Mouse (Mus musculus) heart, embryonic 10.5 days (tissue): ENCODE data around the gene Ankrd11. TPM values are rescaled to one million over a fixed set of nuclear protein-coding genes. Genes with fewer than 3 reads are reported as not detected.

Experiments
- DNase-seq: peaks from one replicate; pipeline ENCODE4 v3.0.0-alpha.2; 2017; ENCODE audit warnings: low spot score
- H3K27ac ChIP-seq: fragments of 300-500 bp; sonication (generic); 2 replicates; pipeline ENCODE4 v1.5.1; 2016; ENCODE audit warnings: mild to moderate bottlenecking
- H3K27me3 ChIP-seq: fragments of 300-500 bp; sonication (generic); 2 replicates; pipeline ENCODE4 v1.6.1; 2016; ENCODE audit warnings: mild to moderate bottlenecking; ENCODE audit not compliant: poor library complexity, insufficient read depth, severe bottlenecking
- H3K36me3 ChIP-seq: fragments of 300-500 bp; sonication (generic); 2 replicates; pipeline ENCODE4 v1.6.1; 2016; ENCODE audit warnings: mild to moderate bottlenecking, moderate library complexity
- H3K4me1 ChIP-seq: fragments of 300-500 bp; sonication (generic); 2 replicates; pipeline ENCODE4 v1.6.1; 2016; ENCODE audit warnings: mild to moderate bottlenecking
- H3K4me3 ChIP-seq: fragments of 300-500 bp; sonication (generic); 2 replicates; pipeline ENCODE4 v1.5.1; 2016; ENCODE audit warnings: mild to moderate bottlenecking, moderate library complexity
- H3K9me3 ChIP-seq: fragments of 300-500 bp; sonication (generic); 2 replicates; pipeline ENCODE4 v1.6.1; 2016; ENCODE audit warnings: mild to moderate bottlenecking, moderate library complexity
- WGBS: fragments of 180-500 bp; shearing (Covaris S2); methylation state at CpG from one replicate; pipeline ENCODE4 v1.1.7; 2016; 5-methylcytosine and 5-hydroxymethylcytosine counted together
- polyA plus RNA-seq: library from polyadenylated mRNA; unstranded; fragments of >200 nt; fragmentation: Nextera tagmentation; extraction: Ambion mirVana; gene quantifications from 2 replicates; pipeline ENCODE4 v1.2.1, GENCODE M21; 2016

Gene Ankrd11
- polyA plus RNA-seq, 1 experiment from 2014 or later = 32.9 TPM

DNA sequence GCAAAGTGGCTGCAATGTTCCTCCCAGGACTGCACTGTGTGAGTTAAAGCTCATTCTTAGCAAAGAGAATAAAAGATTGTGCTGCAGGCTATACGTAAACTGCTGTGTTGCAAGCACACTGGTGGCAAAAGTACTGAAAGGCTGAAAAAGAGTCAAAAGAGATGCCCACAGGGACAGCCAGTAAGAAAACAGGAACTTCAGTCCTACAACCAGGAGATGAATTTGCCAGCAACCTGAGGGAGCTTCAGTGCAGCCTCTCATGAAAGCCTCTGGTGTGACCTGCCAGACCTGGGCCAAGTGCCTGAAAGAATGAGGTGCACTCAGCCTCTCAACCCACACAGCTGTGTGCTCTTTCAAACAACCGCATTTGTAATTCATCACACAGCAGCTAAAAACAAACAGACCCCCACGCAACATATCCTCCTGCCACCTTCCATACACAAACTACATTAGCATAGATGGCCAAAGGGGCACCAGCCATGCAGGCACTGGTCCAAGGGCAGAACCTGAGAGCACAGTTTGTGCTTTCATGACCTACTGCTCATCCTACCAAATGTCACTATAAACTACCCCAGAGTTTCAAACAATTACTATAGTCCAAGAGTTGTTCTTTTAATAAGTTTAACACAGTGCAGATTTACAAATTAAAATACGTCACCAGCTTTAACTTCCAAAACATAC, 23.5 kb downstream of the Ankrd11 start:
- H3K27ac ChIP-seq = no peak overlapping the region
- DNase-seq = no peak
- peaks cover 4% of the 10 kb centered on the region; the same call in 1 of the 2 replicates for H3K36me3 ChIP-seq
- no peaks in the 10 kb centered on the region for H3K9me3 ChIP-seq
- no peaks in the 10 kb centered on the region for H3K27me3 ChIP-seq
- WGBS = 81% methylated on average over 4 of the region's 4 CpGs
- peaks cover 61% of the 10 kb centered on the region for H3K4me1 ChIP-seq
- no peak overlapping the region for H3K4me3 ChIP-seq

DNA sequence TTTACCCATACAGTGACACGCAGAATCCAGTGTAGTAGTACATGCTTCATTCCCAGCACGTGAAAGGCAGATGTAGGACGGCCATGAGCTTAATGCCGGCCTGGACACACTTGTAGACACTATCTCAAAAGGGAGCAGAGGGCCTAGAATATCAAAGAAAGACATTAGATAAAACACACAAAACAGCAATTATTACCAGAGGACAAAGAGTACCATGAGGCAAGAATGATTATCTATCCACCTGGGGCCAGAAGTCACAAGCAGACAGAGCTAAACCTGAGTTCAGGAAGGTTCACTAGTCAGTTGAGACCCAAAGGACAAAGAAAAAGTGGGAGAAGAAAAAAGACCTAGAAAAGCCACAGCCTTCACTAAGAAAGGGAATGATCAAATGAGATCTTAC, 24.9 kb downstream of the Ankrd11 start:
- H3K4me3 ChIP-seq = no peak overlapping the region
- no peak for DNase-seq
- H3K36me3 ChIP-seq = peaks cover 4% of the 10 kb centered on the region; the same call in 1 of the 2 replicates
- no peaks in the 10 kb centered on the region for H3K27me3 ChIP-seq
- H3K27ac ChIP-seq = no peak overlapping the region
- no peaks in the 10 kb centered on the region for H3K9me3 ChIP-seq
- WGBS = 90% methylated on average over 4 of the region's 4 CpGs
- H3K4me1 ChIP-seq = peaks cover 56% of the 10 kb centered on the region

DNA sequence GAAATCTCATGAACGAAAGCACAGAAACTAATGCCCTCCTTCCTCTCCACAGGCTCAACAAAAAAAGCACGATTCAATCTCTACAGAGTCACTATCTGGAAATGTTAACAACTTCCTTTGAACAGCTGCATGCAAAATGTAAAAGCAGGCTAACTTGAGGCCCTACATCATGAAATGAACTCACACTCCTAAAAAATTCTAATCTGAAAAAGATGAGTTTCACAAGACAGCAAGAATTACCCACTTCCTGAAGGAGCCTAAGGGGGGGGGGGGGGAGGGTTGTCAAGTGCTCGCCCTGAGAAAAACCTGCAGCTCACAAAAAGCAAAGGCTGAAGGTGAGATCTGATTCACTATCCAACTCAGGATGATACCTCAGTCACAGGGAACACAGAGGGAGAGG, 27.0 kb downstream of the Ankrd11 start:
- 66% methylated on average over 3 of the region's 3 CpGs for WGBS
- H3K4me1 ChIP-seq = peaks cover 43% of the 10 kb centered on the region
- peaks cover 4% of the 10 kb centered on the region; the same call in 1 of the 2 replicates for H3K36me3 ChIP-seq
- H3K4me3 ChIP-seq = no peak overlapping the region
- H3K9me3 ChIP-seq = no peaks in the 10 kb centered on the region
- H3K27me3 ChIP-seq = no peaks in the 10 kb centered on the region
- no peak for DNase-seq
- H3K27ac ChIP-seq = no peak overlapping the region

DNA sequence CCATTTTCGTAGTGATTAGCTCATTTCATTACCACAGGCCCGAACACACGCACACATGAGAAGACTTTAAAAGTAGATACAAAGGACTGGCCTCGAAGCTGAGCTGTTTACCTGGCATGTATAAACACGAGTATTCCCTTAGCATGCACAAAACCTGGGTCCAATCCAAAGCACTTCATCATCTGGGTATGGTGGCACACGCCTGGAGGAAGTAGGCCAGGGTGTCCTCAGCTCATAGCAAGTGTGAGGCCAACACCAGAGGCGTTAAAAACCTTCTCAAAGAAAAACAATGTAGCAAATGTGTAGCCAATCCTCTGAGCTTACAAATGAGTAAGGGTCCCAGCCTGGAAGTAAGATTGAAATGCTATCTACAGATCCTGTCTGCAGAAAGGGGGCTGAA, 27.6 kb downstream of the Ankrd11 start:
- H3K27ac ChIP-seq = no peak overlapping the region
- peaks cover 47% of the 10 kb centered on the region for H3K4me1 ChIP-seq
- WGBS = 83% methylated on average over 7 of the region's 7 CpGs

DNA sequence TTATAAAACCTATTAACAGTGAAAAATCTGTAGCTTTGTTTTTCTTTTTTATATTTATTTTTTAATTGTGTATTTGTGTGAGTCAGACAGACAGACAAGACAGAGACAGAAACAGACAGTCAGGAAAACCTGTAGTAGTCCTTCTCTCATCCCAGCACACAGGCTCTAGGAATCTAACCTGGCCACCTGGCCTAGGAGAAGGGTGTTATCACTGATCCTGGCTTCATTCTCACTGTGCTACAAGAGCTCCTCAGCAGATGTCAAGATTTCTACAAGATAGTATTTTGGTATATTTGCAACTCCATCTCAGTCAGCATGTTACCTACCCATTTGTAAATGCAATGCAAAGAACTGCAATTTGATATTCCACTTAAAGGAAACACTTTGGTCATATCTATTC, 30.8 kb downstream of the Ankrd11 start:
- no peak overlapping the region for H3K27ac ChIP-seq
- no peak overlapping the region for H3K4me3 ChIP-seq
- H3K9me3 ChIP-seq = no peaks in the 10 kb centered on the region
- H3K27me3 ChIP-seq = no peaks in the 10 kb centered on the region
- peaks cover 28% of the 10 kb centered on the region for H3K4me1 ChIP-seq
- H3K36me3 ChIP-seq = no peaks in the 10 kb centered on the region
- no peak for DNase-seq

More for the DNA sequence above, 27.6 kb downstream of the Ankrd11 start:
- Histone ChIP-seq H3K27me3 (no peaks in the 10 kb centered on the region), H3K4me3 (no peak overlapping the region), H3K36me3 (peaks cover 4% of the 10 kb centered on the region; the same call in 1 of the 2 replicates), H3K9me3 (no peaks in the 10 kb centered on the region)
- no peak for DNase-seq

DNA sequence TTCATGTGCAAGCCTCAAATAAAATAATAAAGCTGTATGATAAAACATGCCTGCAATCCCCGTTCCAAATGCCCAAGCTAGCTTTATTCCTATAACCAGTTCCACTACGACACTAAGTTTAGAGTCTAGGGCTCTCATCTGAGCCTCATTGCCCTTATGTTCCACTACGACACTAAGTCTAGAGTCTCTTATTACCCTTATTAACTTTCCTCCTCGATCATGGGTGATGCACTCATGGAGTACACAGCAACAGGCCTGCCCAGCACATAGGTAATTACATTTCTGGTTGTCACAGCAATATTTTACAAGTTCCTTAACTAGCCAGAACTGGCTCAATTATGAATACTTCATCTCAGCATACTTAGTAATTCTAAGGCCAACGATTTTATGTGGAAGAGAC, 36.3 kb downstream of the Ankrd11 start:
- no peak for DNase-seq
- Histone ChIP-seq H3K4me1 (peaks cover 53% of the 10 kb centered on the region), H3K27me3 (no peaks in the 10 kb centered on the region), H3K4me3 (no peak overlapping the region), H3K36me3 (no peaks in the 10 kb centered on the region), H3K9me3 (no peaks in the 10 kb centered on the region), H3K27ac (no peak overlapping the region)
- 84% methylated on average over 5 of the region's 5 CpGs for WGBS

DNA sequence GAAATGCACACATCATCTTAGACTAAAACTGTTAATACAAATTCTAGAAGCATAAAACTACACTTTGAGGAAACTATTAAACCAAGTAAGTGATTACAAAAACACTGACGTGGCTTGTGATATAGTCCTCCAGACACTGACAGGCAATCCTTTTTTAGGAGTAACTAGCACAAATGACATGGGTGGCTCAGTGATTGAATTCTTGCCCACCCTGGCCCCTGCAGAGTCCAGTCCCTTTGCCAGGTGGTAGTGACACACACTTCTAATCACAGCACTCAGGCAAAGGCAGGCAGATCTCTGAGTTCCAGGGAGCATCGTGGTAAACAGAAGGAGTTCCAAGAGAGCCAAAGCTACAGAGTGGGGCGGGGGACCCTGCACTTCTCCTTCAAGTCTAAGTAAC, 36.7 kb downstream of the Ankrd11 start:
- no peak for DNase-seq
- Histone ChIP-seq H3K9me3 (no peaks in the 10 kb centered on the region), H3K4me3 (no peak overlapping the region), H3K4me1 (peaks cover 52% of the 10 kb centered on the region), H3K27ac (no peak overlapping the region), H3K36me3 (no peaks in the 10 kb centered on the region), H3K27me3 (no peaks in the 10 kb centered on the region)
- 57% methylated on average over 3 of the region's 3 CpGs for WGBS

DNA sequence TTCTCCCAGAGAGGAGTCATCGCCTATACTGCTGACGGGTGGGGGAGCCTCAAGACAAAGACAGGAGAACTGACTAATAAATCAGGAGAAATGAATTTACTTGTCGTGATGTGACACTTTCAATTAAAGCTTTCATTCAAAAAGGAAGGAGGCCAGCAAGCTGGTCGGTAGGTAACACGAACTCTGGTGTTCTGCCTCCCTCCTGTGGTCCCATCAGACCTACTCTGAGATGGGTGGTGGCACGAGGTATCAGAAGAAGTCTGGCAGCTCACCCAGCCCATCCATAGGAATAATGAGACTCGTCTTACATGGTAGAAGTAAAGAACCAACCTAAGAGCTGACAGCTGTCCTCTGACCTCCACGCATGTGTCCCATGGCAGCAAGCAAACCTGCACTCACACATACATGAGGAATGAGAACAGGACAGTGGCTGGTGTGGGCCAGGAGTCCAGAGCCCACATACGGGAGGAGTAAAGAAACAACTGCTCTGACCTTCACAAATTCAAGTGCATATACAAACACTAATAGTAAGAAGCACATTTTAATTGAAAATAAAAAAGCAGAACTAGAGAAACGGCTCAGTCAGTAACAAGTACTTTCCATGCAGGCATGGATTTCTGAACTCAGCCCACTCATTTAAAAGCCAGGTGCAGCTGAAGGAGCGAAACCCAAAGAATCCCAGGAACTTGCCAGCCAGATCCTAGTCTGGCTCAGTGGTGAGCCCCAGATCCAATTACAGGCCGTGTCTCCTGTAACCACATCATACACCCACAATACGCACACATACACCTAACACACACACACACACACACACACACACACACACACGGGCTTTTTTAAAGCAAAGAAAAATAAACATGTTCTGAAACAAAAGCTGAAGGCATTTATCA, 37.8 kb downstream of the Ankrd11 start:
- Histone ChIP-seq H3K4me1 (peaks cover 43% of the 10 kb centered on the region), H3K27me3 (no peaks in the 10 kb centered on the region), H3K9me3 (no peaks in the 10 kb centered on the region), H3K27ac (no peak overlapping the region), H3K36me3 (no peaks in the 10 kb centered on the region), H3K4me3 (no peak overlapping the region)
- DNase-seq = no peak
- WGBS = 67% methylated on average over 14 of the region's 14 CpGs

DNA sequence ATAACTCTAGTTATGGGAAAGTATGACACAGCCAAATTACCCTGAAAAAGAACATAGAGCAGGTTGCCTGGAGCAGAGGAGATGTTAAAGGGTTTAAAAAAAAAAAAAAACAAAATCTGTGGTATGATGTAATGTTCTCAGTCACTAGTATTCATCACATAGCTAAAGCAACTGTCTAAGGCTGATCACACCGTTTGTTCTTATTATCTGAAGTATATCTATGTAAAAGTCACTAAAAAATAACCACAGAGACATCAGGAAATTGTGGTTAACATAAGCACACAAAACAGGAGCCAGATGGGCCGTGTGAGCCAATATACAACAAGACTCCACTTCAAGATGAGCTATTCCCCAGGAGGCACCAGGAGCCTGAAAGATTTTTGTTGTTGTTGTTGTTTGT, 41.8 kb downstream of the Ankrd11 start:
- Histone ChIP-seq H3K9me3 (no peaks in the 10 kb centered on the region), H3K27me3 (no peaks in the 10 kb centered on the region), H3K4me3 (no peak overlapping the region), H3K4me1 (peaks cover 29% of the 10 kb centered on the region), H3K36me3 (peaks cover 4% of the 10 kb centered on the region; the same call in 1 of the 2 replicates), H3K27ac (no peak overlapping the region)
- WGBS = 79% methylated on average over 2 of the region's 2 CpGs
- no peak for DNase-seq

DNA sequence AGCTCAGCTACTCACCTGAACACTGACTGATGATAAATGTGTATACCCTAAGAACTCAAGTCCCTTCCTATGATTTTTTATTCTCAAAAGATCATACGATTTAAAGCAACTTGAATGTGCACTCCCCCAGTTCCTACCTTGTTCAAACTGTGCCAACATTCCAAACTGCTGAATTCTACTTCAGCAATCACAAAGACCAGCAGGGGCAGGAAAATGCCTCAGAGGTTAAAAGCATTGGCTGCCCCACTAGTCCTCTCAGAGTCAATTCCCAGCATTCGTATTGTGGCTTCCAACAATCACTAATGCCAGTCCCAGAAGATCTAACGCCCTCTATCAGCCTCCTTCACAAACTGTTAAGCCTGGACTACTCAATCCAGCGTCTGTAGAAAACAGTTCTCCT, 44.1 kb downstream of the Ankrd11 start:
- H3K36me3 ChIP-seq = peaks cover 4% of the 10 kb centered on the region; the same call in 1 of the 2 replicates
- H3K27ac ChIP-seq = no peak overlapping the region
- no peaks in the 10 kb centered on the region for H3K27me3 ChIP-seq
- peaks cover 24% of the 10 kb centered on the region for H3K4me1 ChIP-seq
- H3K4me3 ChIP-seq = no peak overlapping the region
- 76% methylated on average over 4 of the region's 4 CpGs for whole genome bisulfite sequencing
- no peaks in the 10 kb centered on the region for H3K9me3 ChIP-seq
- DNase-seq = no peak

DNA sequence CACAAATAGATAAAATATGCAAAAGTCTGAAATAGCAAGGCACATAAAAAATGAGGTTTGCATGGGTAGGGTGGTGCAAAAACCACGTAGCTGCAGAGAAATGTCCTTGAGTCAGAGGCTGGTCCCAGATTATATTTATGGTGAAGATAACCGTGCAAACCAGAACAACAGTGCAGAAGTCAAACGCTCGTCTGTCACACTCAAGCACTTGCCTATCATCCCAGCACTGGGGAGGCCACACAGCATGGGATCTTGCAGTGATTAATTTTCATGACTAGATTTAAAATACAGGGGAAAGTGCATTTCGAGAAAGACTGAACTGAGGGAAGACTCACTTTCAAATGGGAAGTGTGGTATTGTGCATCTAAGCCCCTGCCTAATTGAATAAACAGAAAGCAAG, 48.3 kb downstream of the Ankrd11 start:
- Histone ChIP-seq H3K4me3 (no peak overlapping the region), H3K9me3 (no peaks in the 10 kb centered on the region), H3K4me1 (peaks cover 39% of the 10 kb centered on the region), H3K27me3 (no peaks in the 10 kb centered on the region), H3K27ac (no peak overlapping the region), H3K36me3 (peaks cover 4% of the 10 kb centered on the region; the same call in 1 of the 2 replicates)
- 42% methylated on average over 5 of the region's 5 CpGs for WGBS
- DNase-seq = no peak

DNA sequence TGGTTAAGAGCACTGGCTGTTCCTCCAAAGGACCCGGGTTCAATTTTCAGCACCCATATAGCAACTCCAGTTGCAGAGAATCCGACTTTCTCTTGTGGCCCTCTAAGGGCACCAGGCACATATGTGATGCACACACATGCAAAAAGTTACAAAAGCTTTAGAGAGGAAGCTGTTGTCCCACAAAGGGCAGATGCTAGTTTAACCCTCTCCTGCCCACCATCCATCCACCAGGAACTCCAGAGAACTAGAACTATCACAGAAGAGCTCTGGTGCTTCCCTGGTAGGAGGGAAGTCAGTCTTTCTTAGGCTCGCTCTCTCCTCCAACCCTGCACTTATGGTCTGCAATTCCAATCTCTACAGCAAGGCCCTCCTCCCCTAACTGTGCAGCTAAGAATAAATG, 49.0 kb downstream of the Ankrd11 start:
- no peak for DNase-seq
- Histone ChIP-seq H3K27me3 (no peaks in the 10 kb centered on the region), H3K36me3 (peaks cover 4% of the 10 kb centered on the region; the same call in 1 of the 2 replicates), H3K4me1 (peaks cover 42% of the 10 kb centered on the region), H3K27ac (no peak overlapping the region), H3K9me3 (no peaks in the 10 kb centered on the region), H3K4me3 (no peak overlapping the region)
- 81% methylated on average over 3 of the region's 3 CpGs for WGBS

DNA sequence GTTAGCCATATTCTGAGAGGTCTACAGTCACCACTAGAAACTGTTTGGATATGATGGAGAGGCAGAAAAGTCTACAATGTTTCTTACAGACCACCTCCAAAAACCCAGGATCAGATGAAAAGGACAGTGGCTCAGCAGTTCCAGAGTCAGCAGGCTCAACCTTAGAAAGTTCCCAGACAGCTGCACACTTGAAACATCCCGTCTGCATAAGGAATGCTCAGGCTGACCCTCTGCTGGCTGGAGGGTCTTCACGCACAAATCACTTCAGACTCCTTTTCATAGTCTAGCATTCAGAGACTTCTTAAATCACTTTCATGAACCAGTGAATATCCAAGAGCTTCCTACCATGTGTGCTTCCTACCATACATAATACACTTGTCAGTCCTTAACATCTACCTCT, 49.8 kb downstream of the Ankrd11 start:
- Histone ChIP-seq H3K36me3 (peaks cover 4% of the 10 kb centered on the region; the same call in 1 of the 2 replicates), H3K9me3 (no peaks in the 10 kb centered on the region), H3K27ac (no peak overlapping the region), H3K4me1 (peaks cover 50% of the 10 kb centered on the region), H3K27me3 (no peaks in the 10 kb centered on the region), H3K4me3 (no peak overlapping the region)
- DNase-seq = no peak
- WGBS = 57% methylated on average over 2 of the region's 2 CpGs
